ENCODE assay signal across 22 mouse cellular contexts in genomic region chr3:155349185-155349584, GRCm38 (mm10).
A peak's percentile ranks its signal among the peaks of the same experiment; 100 is the strongest.
DNase-seq lines count a peak whose midpoint lies in the region; ATAC-seq and TF ChIP-seq lines count a peak whose summit lies in the region.
"Had no signal": no experiment of that assay in that cellular context is flagged by ENCODE, and none has a peak within 500 bp of the region (broad histone marks: within the 10 kb centered on the region; RNA-seq: fewer than 3 reads in every experiment).

No protein-coding gene starts in this region.

- no peak for TF ChIP-seq CTCF in forebrain, postnatal 0 days (IDR thresholded peaks at IDR 0.05; ENCODE audit: low read depth)

- H3K27ac ChIP-seq in forebrain, embryonic 15.5 days (replicated peaks): no peak overlapping the region
- no peak overlapping the region for H3K27ac ChIP-seq in forebrain, embryonic 10.5 days
- H3K27ac ChIP-seq in midbrain, embryonic 15.5 days: no peak overlapping the region
- no peak overlapping the region for H3K27ac ChIP-seq in midbrain, embryonic 16.5 days (ENCODE audit: low read length)
- H3K27ac ChIP-seq in forebrain, postnatal 0 days (ENCODE audit: low read depth, low read length): no peak overlapping the region
- no peak overlapping the region for H3K27ac ChIP-seq in neural tube, embryonic 14.5 days (ENCODE audit: low read depth, low read length)
- H3K27ac ChIP-seq: heart, embryonic 13.5 days; kidney, embryonic 15.5 days; liver, embryonic 14.5 days; macrophage; stomach, embryonic 15.5 days had no signal

- no peaks in the 10 kb centered on the region for H3K27me3 ChIP-seq in forebrain, embryonic 15.5 days
- H3K27me3 ChIP-seq in forebrain, embryonic 10.5 days (ENCODE audit: poor library complexity, severe bottlenecking): no peaks in the 10 kb centered on the region
- H3K27me3 ChIP-seq in midbrain, embryonic 15.5 days (replicated peaks): no peaks in the 10 kb centered on the region
- H3K27me3 ChIP-seq in midbrain, embryonic 16.5 days (ENCODE audit: control insufficient read depth, insufficient read depth, low read depth, low read length): no peaks in the 10 kb centered on the region
- H3K27me3 ChIP-seq in forebrain, postnatal 0 days (ENCODE audit: insufficient read depth, low read length): no peaks in the 10 kb centered on the region
- H3K27me3 ChIP-seq in neural tube, embryonic 14.5 days (ENCODE audit: control insufficient read depth, insufficient read depth, low read length): no peaks in the 10 kb centered on the region
- H3K27me3 ChIP-seq: heart, embryonic 13.5 days; kidney, embryonic 15.5 days; stomach, embryonic 15.5 days had no signal

- no peaks in the 10 kb centered on the region for H3K9me3 ChIP-seq in forebrain, embryonic 15.5 days
- no peaks in the 10 kb centered on the region for H3K9me3 ChIP-seq in forebrain, embryonic 10.5 days
- H3K9me3 ChIP-seq in midbrain, embryonic 15.5 days: no peaks in the 10 kb centered on the region
- H3K9me3 ChIP-seq in midbrain, embryonic 16.5 days (replicated peaks; ENCODE audit: control insufficient read depth, low read length, poor library complexity, severe bottlenecking): no peaks in the 10 kb centered on the region
- H3K9me3 ChIP-seq in forebrain, postnatal 0 days (ENCODE audit: low read length): no peaks in the 10 kb centered on the region
- H3K9me3 ChIP-seq in neural tube, embryonic 14.5 days (ENCODE audit: control insufficient read depth, low read length): no peaks in the 10 kb centered on the region
- H3K9me3 ChIP-seq: heart, embryonic 13.5 days; kidney, embryonic 15.5 days; stomach, embryonic 15.5 days had no signal

- no peaks in the 10 kb centered on the region for H3K4me1 ChIP-seq in forebrain, embryonic 15.5 days
- no peaks in the 10 kb centered on the region for H3K4me1 ChIP-seq in forebrain, embryonic 10.5 days
- H3K4me1 ChIP-seq in midbrain, embryonic 15.5 days: no peaks in the 10 kb centered on the region
- no peaks in the 10 kb centered on the region for H3K4me1 ChIP-seq in midbrain, embryonic 16.5 days (ENCODE audit: control insufficient read depth, insufficient read depth, low read length)
- no peaks in the 10 kb centered on the region for H3K4me1 ChIP-seq in forebrain, postnatal 0 days (ENCODE audit: insufficient read depth)
- H3K4me1 ChIP-seq in neural tube, embryonic 14.5 days (ENCODE audit: control insufficient read depth, insufficient read depth, low read length): no peaks in the 10 kb centered on the region
- H3K4me1 ChIP-seq: heart, embryonic 13.5 days; kidney, embryonic 15.5 days; stomach, embryonic 15.5 days had no signal

- no peaks in the 10 kb centered on the region for H3K36me3 ChIP-seq in forebrain, embryonic 15.5 days
- H3K36me3 ChIP-seq in forebrain, embryonic 10.5 days (replicated peaks): no peaks in the 10 kb centered on the region
- no peaks in the 10 kb centered on the region for H3K36me3 ChIP-seq in midbrain, embryonic 15.5 days (replicated peaks)
- H3K36me3 ChIP-seq in midbrain, embryonic 16.5 days (ENCODE audit: control insufficient read depth, insufficient read depth, low read length): no peaks in the 10 kb centered on the region
- H3K36me3 ChIP-seq in forebrain, postnatal 0 days (ENCODE audit: insufficient read depth): no peaks in the 10 kb centered on the region
- no peaks in the 10 kb centered on the region for H3K36me3 ChIP-seq in neural tube, embryonic 14.5 days (ENCODE audit: control insufficient read depth, insufficient read depth, low read length)
- H3K36me3 ChIP-seq: heart, embryonic 13.5 days; kidney, embryonic 15.5 days; stomach, embryonic 15.5 days had no signal

- H3K9ac ChIP-seq in forebrain, embryonic 15.5 days (replicated peaks): no peak overlapping the region
- no peak overlapping the region for H3K9ac ChIP-seq in midbrain, embryonic 15.5 days
- no peak overlapping the region for H3K9ac ChIP-seq in midbrain, embryonic 16.5 days (ENCODE audit: low read depth, low read length)
- no peak overlapping the region for H3K9ac ChIP-seq in forebrain, postnatal 0 days
- no peak overlapping the region for H3K9ac ChIP-seq in neural tube, embryonic 14.5 days (replicated peaks; ENCODE audit: low read depth, low read length)
- H3K9ac ChIP-seq: heart, embryonic 13.5 days; kidney, embryonic 15.5 days; liver, embryonic 14.5 days; stomach, embryonic 15.5 days had no signal

- 63% methylated on average over 1 of the region's 1 CpGs for WGBS in forebrain, embryonic 15.5 days
- 90% methylated on average over 1 of the region's 1 CpGs for WGBS in forebrain, embryonic 10.5 days
- 51% methylated on average over 1 of the region's 1 CpGs for WGBS in midbrain, embryonic 15.5 days
- WGBS in midbrain, embryonic 16.5 days: 56% methylated on average over 1 of the region's 1 CpGs
- 62% methylated on average over 1 of the region's 1 CpGs for WGBS in forebrain, postnatal 0 days
- WGBS in neural tube, embryonic 14.5 days: 32% methylated on average over 1 of the region's 1 CpGs

- 0 out of 2 replicates have a peak, but pooled peaks have one; percentile 41 for ATAC-seq in forebrain, embryonic 15.5 days (replicated peaks)
- ATAC-seq in midbrain, embryonic 15.5 days (replicated peaks): 0 out of 2 replicates have a peak, but pooled peaks have one; percentile 30
- no peak for ATAC-seq in midbrain, embryonic 16.5 days
- ATAC-seq in forebrain, postnatal 0 days: no peak
- ATAC-seq in neural tube, embryonic 14.5 days (ENCODE audit: low read depth): peak; percentile 58; the same call in 1 of the 2 replicates
- no peak for ATAC-seq in granulocyte monocyte progenitor cell, adult 5-6 weeks (replicated peaks; ENCODE audit: poor library complexity, severe bottlenecking)

- DNase-seq in forebrain, embryonic 10.5 days (ENCODE audit: extremely low spot score, low spot score): no peak
- DNase-seq in forebrain, postnatal 0 days: peak; percentile 21
- DNase-seq: cerebellum, adult 8-10 months; cerebellum, postnatal 25 days; heart, postnatal 10 days; kidney, adult 18-20 months; kidney, postnatal 25 days; liver; lung, adult 2 months; lung, postnatal 10 days; retina, postnatal 1 day; right cerebral cortex, postnatal 14 days had no signal

- no peak overlapping the region for H3K4me2 ChIP-seq in forebrain, embryonic 15.5 days (replicated peaks)
- no peak overlapping the region for H3K4me2 ChIP-seq in midbrain, embryonic 15.5 days
- H3K4me2 ChIP-seq in midbrain, embryonic 16.5 days (ENCODE audit: low read length): no peak overlapping the region
- no peak overlapping the region for H3K4me2 ChIP-seq in forebrain, postnatal 0 days (ENCODE audit: low read depth)
- H3K4me2 ChIP-seq in neural tube, embryonic 14.5 days (ENCODE audit: low read depth, low read length): no peak overlapping the region
- H3K4me2 ChIP-seq: heart, embryonic 13.5 days; kidney, embryonic 15.5 days; stomach, embryonic 15.5 days had no signal

- H3K4me3 ChIP-seq in forebrain, embryonic 15.5 days: no peak overlapping the region
- no peak overlapping the region for H3K4me3 ChIP-seq in forebrain, embryonic 10.5 days
- H3K4me3 ChIP-seq in midbrain, embryonic 15.5 days: no peak overlapping the region
- H3K4me3 ChIP-seq in midbrain, embryonic 16.5 days (ENCODE audit: low read depth, low read length): no peak overlapping the region
- no peak overlapping the region for H3K4me3 ChIP-seq in forebrain, postnatal 0 days (ENCODE audit: low read depth, low read length)
- no peak overlapping the region for H3K4me3 ChIP-seq in neural tube, embryonic 14.5 days (ENCODE audit: low read depth, low read length)
- H3K4me3 ChIP-seq: heart, embryonic 13.5 days; kidney, embryonic 15.5 days; stomach, embryonic 15.5 days had no signal

Comparison
In these comparisons a context has a peak if more than half of its experiments do, and no peak if none do; other contexts are left out.
1. ATAC-seq: peak in forebrain, embryonic 15.5 days (single experiment), midbrain, embryonic 15.5 days (single experiment) and neural tube, embryonic 14.5 days (single experiment); none in midbrain, embryonic 16.5 days (single experiment), forebrain, postnatal 0 days (single experiment) and granulocyte monocyte progenitor cell, adult 5-6 weeks (single experiment).